Mouse (Mus musculus) heart, postnatal 25 days (tissue): ENCODE measurements around the gene Sorcs2. TPM values are rescaled to one million over a fixed set of nuclear protein-coding genes. Genes with fewer than 3 reads are reported as not detected.

Source experiments
- DNase-seq: peaks from one replicate; pipeline ENCODE4 v3.0.0; 2022; ENCODE audit warnings: low spot score
- intact Hi-C: fragments of 180-260 bp; cut with DNase I; formaldehyde crosslinking; loops from one replicate; pipeline ENCODE4 v1.15.1; 2025
- total RNA-seq, 2 experiments: library from RNA; stranded (reverse); gene quantifications; 2 replicates each; pipeline ENCODE4 v1.2.3; 2021

Sorcs2 gene
- total RNA-seq, 2 experiments from 2014 or later: 9.7 to 13.1 TPM

DNA sequence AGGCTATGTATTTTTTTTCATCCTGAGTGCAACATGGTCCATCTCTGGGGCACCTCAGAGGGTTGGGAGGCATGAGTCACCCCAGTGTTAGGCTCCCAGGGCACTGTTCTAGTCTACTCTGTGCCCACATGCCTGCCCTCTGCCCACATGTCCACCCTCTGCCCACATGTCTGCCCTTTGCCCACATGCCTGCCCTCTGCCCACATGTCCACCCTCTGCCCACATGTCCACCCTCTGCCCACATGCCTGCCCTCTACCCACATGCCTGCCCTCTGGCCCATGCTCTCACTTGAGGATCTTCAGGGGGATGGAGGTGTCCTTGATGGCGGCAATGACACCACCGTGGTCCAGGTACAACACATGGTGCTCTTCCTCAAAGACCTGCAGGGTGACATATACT is 354.8 kb downstream of the Sorcs2 start:
- no peak for DNase-seq
- intact Hi-C loops: no loop called here

DNA sequence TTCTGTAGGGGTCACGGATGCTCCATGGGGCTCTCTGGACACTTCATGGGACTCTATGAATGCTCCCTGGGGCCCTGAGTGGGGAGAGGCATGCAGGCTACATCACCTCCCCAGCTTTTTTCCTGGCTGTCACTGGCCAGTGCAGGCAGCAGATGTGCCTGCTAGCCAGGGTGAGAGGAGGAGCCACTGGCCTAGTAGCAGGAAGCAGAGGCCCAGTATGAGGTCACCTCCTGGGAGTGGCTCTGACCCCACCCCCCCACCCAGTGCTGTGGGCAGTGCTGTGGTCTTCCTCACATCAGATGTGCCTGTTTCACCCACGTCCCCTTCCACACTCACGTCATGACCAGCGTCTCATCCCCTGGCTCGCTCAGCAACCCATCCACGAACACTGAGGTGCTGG is 356.2 kb downstream of the Sorcs2 start:
- intact Hi-C loops: no loop called here
- DNase-seq: no peak

DNA sequence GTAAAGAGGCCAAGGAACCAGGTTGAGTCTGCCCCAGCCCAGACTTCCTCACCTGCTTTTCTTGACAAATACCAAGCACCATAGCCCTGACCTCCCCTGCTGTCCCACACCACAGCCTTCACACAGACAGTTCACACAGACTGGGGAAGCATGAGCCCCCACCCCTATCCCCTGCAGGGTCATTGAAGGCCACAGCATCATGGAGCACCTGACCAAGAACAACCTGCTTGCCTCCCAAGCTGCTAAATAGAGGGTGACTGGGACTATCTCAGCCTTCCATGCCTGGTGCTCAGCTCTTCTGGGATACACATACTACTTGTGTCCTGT is 356.7 kb downstream of the Sorcs2 start:
- DNase-seq: no peak
- intact Hi-C loops: no loop called here

DNA sequence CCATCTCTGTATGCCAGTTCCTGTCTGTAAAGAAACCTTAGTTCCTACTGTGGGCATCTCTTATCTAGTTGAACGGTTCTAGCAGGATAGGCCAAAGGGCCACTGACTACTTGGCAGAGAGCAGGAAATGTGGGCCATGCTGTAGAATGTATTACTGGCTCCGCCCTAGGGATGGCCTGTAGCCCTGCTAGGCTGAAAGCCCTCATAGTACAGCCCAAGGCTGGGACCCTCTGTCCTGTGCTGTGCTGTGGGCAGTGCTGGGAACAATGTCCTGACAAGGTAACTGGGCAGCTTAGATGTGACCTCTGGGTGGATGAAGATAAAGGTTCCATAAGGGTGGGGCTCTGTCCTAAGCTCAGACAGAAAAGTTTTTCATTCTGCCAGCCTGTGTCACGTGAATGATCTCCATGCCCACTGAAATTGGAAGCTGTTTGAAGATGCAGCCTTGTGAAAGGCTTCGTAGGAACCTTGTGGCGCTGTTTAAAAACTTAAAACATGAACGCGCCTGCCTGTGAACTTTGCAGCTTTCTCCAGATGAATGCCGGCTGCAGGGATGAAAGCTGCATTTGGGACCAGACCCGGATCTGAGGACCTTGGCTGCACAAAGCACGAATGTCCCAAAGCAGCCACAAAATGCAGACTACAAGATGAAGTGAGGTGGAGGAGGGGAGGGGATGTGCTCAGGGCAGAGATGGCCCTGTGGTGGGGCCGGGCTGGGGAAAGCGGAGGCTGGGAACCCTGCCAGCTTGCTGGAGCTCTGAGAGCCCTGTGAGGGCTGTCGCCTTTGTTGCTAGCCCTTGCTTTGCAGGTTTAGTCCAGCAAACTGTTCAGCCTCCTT is 357.3 kb downstream of the Sorcs2 start:
- intact Hi-C loops: no loop called here
- DNase-seq: no peak

DNA sequence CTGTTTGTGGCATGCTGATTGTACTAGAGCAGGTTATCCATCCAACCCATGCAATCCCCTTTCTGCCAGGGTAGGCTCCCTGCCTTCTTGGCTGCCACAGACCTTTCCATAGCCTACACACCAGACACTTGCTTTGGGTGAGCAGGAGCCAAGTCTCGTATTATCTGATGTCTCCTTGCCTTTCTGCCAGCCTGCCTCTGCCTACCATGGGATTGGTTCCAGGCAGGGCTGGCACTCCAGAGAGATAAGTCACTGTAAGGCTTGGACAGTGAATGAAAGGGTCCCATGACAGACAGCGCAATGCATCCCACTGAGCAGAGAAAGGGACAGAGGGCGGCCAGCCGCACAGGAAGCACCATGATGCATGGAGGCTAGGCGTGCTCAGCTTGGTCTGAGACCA is 358.3 kb downstream of the Sorcs2 start:
- intact Hi-C loops: no loop called here
- no peak for DNase-seq

DNA sequence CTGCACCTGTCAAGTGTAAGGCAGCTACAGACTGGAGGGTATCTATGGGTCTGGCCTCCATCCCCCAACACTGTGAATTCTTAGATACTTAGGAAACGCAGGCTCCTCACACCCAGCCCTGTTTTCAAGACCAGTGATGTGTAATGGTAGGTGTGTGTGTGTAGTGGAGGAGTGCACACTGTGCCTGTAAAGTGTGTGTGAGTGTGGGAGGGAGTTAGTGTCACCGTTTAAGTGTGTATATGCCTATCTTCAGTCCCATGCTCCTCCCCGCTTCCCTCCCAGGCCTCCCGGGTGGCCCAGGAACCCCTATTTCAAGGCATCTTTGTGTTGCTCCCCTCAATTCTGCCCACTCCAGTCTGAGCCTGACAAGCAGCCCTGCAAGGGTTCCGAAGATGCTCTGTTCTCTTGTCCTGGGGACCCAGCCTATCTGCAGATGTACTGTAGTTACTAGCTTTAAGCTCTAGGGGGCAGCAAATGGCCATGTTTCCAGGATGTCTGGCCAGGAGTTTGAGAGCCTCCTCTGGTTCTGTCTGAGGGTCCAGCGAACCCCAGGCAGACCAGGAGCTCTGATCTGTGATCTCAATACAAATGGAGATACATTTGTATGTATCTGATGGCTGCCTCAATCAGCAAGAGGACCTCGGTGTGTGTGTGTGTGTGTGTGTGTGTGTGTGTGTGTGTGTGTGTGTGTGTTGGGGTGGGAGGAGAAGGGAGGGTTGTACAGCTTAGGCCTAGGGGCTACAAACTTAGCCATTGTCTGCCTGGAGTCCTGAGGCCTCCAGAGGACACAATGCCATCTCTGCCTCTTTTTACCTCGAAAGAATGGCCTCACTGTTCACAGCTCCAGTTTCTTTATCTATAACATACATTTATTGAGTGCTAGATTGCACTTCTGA is 364.2 kb downstream of the Sorcs2 start:
- no peak for DNase-seq
- intact Hi-C loops: loop anchor here (2.0 to 5.0 kb wide), 4 partner anchors 109 to 365 kb away; partner anchors contain the start of gene Sorcs2

DNA sequence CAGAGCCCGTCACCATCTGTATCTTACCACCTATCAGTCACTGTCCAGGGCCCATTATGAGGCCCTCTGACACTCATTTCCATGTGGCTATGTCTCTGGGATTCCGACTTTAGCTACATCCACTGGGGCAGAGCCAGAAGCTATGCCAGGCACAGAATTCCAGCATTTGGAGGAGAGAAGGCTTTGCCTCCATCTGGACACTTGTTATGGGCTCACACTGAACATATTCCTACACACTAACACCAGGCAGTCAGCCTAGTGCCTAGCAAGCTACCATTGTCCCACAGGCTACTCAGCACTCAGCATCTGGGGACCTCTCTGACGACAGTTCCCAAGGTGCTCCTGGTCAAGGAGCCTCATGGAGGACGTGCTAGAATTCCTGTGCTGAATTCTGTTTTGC is 372.9 kb downstream of the Sorcs2 start:
- no peak for DNase-seq
- intact Hi-C loops: no loop called here

DNA sequence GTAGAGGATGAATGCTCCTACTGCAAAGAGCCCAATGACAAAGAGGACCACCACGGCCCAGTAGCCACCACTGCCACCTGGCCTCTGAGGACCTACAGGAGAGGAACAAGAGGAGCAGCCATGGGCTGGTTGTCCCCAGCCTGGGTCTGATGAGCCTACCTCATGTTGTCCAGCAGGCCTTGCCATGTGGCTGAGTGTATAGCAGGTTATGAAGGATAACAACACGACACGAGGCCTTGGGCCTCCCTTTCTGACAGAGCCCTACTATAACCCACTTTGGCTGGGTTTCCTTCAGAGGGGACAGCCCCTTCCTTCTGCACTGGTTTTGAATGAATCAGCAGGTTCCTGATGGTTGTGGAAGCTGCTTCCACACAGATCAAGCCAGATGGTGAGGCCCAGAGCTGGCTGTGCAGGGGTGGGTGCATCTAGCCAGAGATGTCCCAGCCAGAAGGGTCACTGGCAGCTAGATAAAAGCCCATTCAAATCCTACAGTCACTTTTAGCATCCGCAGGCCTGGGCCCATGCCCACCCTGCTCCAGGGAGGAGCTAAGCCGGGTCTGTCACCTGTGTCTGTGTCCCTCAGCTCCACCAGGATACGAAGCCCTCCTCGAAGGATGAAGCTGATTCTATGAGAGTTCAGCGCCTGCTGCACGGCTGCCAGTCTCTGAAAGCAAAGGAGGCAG is 373.8 kb downstream of the Sorcs2 start:
- intact Hi-C loops: no loop called here
- no peak for DNase-seq

DNA sequence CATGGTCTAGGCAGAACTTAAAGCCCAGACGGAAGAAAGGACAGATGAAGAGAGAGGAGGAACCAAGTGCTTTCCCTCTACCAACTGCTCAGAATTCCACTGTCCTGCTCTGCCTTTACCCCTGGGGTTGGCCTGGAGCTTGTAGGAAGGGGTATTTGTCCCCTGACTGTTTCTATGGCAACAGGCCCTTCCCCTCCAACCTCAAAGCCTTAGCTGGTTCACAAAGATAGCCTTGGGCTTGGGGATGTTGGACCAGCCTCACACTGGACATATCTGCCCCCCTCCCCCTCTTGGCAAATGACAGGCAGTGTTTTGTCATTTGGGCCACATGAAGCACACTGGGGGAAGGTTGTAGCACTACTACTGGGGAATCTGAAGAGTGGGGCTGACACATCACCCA is 375.6 kb downstream of the Sorcs2 start:
- intact Hi-C loops: no loop called here
- DNase-seq: no peak

DNA sequence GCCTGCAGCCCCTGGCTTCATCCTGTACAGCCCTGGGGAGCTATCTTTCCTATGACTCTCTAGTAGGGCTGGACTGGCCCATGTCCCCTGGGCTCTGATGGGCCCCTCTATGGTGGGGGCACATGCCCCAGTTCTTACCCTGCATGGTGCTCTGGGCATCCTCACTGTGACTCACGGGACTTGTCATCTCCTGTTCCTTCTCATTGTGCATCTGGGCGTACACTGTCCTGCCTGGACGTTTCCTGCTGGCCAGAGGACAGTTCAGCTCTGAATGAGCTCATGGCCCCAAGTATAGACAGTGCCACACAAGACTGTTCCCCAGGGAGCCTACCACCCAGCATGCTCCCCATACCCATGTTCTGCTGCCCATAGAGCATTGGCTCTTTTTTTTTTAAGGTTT is 376.8 kb downstream of the Sorcs2 start:
- intact Hi-C loops: no loop called here
- no peak for DNase-seq

DNA sequence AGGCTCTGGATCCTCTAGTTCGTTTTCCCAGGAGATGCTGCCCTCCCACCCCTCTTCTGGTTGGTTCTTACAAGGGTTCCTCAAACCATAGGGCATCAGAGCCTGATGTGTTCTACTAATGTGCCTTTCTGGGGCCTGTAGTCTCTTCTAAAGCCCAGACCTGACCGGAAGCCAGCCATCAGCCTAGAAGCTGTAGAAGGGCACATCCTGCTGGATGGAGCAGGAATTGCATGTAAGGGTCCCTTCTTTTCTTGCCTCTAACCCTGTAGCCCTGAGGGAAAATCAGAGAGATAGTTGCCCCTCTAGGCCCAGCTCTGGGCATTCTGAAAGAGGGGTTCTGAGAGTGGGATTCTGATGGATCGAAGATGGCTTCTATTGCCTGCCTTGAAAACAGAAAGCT is 379.6 kb downstream of the Sorcs2 start:
- no peak for DNase-seq
- intact Hi-C loops: loop anchor here (5.0 kb wide), 1 partner anchor 36 kb away; no protein-coding TSS in a partner anchor

DNA sequence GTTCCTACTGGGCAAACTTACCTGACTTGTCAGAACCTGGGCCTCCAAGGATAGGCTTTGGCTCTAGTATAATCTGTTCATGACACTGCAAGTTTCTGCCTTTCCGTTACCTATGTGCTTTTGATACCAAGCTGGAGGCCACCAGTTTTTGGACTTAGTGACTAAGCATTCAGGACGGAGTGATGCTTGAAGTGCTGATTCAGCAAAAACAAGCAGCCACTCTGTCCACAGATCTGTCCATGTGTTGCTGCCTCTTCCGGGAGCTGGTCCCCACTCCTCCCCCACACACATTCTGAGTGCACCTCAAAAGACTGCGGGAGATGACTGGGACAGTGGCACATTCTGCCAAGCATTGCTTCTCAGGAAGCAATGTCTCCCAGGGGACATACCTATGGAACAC is 388.5 kb downstream of the Sorcs2 start:
- no peak for DNase-seq
- intact Hi-C loops: no loop called here

DNA sequence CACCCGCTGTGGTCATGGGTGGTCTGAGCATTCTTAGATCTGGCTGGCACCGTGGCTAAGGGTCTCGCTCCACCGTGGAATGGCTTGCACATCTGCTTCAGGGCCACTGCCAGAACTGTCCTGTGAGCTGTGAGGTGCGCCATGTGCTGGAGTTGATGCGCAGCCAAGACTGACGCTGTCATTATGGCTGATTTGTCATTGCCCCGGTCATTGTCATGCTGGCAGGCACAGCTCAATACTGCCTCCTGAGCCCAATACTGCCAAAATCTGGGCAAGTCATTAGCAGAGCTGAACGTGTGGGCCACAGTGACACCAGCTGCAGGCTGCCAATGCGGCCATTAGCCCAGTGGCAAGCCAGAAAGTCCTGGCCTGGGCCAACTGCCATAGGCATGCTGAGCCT is 390.3 kb downstream of the Sorcs2 start:
- no peak for DNase-seq
- intact Hi-C loops: no loop called here

DNA sequence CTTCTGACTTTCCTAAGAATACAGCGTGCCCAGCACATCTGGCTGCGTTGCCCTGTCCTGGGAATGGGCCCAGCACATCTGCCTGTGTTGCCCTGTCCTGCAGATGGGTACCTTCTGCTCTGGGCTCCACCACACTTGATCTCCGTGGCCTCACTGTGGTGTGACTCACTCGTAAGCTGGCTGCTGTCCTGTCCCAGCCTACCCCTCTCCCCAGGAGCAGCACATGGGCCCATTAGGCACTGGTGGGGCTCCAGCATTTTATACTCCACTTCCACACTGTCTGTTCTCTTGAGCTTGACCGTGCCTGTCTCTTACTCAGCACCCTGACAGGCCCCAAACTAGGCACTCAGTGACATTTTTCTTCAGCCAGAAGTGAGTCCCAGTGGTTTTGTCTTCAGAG is 391.4 kb downstream of the Sorcs2 start:
- intact Hi-C loops: no loop called here
- no peak for DNase-seq

DNA sequence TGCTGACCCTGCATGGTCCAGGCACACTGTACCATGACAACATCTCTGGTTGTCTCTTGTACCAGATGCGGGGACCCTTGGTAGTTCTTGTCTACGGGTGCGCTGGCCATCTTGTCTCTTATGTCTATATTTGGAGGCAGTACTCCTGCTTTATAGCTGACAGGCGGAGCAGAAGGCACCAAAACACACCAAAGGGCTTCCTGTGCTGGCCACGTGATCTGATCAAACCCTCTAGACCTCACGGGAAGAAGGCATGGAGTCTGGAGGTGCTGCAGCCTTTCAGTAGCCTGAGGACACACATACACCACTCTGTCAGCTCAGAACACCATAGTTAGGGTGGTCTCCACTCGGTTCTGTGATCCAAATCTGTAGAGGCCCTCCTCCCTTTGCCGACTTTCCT is 391.8 kb downstream of the Sorcs2 start:
- DNase-seq: no peak
- intact Hi-C loops: no loop called here

DNA sequence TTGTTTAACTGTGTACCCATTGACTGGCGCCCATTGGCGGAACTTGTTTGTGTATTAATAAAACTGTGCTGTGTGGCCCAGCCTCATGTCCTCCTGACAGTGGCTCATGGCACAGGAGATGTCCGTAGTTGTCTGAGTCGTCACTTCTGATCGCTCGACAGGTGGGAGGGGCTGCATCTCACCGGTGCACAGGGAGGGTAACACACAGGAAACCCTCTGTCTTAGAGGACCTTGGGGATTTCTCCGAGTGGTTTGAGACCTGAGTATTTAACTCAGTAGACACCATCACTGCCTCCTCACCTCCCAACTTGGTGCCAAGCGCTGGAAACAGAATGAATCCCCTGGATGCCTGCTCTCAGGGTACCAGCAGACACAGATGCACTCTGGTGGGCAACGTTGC is 394.1 kb downstream of the Sorcs2 start:
- intact Hi-C loops: no loop called here
- DNase-seq: no peak

DNA sequence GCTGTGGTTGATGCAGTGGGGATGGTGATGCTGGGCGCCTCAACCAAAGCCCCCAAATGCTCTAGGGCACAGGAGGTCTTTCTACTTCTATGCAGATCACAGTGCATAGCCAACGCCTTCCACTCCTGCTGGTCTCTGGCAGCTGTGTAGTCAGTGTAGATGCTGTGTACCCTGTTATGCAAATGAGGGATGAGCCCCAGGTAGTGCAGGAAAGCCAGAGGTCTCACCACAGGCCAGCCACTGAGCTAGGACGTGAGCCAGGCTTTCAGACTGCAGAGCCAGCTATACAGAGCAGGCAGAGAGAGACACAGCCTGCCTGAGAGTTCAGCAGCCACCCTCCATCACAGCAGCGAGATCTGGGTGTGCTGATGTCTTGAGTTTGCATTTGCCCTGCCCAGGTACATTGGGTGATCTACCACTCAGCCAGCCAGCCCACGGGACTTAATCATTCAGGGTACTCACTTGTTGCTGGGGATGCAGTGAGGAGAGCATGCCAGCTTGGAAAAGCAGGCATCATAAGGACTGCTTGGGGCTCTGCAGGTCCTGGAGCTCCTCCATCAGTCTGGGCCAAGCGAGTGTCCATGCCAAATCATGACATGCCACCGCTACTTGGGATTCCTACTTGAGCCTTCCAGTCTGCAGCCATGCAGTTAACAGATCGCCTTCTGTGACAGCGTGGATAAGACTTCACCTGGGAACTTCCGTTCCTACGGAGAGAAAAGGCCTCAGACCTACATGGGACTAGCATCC is 407.8 kb downstream of the Sorcs2 start:
- intact Hi-C loops: no loop called here
- DNase-seq: no peak

DNA sequence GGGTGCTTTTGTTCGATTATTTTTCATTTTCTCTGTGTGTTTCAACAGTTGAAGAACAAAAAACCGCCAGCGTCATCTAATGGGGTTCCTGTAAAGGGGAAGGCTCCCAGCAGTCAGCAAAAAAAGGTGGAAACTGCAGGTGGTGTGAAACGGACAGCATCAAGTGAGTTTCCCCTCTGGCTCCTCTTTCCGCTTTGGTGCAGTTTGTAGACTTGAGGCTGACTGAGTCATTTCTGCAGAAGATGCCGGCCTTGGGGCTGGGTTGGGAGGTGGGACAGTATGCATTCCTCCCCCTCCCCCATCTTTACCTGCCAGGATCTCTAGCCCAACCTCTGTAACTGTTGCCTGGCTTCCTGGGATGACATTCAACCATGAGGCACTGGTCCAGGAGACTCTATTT is 408.4 kb downstream of the Sorcs2 start:
- no peak for DNase-seq
- intact Hi-C loops: no loop called here

DNA sequence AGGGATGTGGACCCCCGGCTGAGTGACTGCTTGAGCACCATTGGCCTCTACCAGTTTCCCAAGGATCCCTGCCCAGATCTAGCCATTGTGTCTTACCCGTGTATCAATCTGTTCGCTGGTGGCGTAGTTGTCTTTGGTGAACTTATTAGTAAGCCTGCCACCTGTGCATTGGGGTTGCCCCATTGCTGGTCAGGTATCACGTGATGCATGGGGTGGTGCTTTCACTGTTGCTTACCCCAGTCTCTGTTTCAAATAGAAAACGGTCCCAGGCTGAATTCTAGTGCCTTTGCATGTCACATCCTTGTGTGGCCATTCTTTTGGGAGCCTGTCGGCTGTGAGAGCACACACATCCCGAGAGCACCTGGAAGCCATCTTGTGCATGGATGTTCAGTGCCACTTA is 409.9 kb downstream of the Sorcs2 start:
- intact Hi-C loops: no loop called here
- DNase-seq: no peak

DNA sequence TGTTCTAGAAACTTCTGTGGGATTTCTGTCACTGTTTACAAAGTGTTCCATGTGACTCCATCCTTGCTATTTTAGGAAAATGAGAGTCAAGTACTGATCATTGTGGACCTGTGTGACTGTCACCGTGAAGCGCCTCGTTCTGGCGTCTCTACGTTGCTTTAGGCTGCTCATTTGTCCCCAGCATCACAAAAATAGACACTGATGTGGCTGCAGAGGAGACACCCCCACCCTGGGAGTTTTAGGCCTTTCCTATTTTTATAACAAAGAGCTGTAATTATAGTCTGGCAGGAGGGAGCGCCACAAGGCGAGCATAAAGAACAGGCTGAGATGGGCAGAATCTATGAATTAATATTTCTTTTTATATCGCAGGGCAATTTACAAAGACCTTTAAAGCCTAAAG is 412.3 kb downstream of the Sorcs2 start:
- no peak for DNase-seq
- intact Hi-C loops: no loop called here
